Mouse (Mus musculus) kidney, postnatal 4 days (tissue): Measurements from ENCODE around the gene AC140267.1.
A peak's percentile ranks its signal among the peaks of the same experiment; 100 is the strongest.

ENCODE experiments used
- DNase-seq, 2 experiments: peaks; one replicate each; pipeline ENCODE4 v3.0.0; 2021; ENCODE audit warnings: mixed read lengths in 2 of 2

AC140267.1 gene

DNA sequence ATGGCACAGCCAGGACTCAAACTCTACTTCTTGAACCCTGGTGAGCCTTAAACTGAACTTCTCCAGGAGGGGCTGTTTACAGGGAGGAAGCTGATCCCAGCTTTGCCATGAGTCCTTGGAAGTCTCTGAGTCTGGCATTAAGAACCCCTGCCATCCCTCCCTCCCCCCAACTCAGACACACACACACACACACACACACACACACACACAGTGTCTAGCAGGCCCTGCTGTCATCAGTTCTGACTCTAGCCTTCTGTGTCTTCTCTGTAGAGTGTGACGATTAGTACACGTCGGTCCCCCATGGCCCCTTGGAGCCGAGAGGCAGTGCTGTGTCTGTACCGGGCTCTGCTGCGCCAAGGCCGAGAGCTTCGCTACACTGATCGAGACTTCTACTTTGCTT, at the start of gene AC140267.1:
AC140267.1 (plus strand) TSS at position 301 of the 400 bp plus-strand sequence.
- DNase-seq: no peak

DNA sequence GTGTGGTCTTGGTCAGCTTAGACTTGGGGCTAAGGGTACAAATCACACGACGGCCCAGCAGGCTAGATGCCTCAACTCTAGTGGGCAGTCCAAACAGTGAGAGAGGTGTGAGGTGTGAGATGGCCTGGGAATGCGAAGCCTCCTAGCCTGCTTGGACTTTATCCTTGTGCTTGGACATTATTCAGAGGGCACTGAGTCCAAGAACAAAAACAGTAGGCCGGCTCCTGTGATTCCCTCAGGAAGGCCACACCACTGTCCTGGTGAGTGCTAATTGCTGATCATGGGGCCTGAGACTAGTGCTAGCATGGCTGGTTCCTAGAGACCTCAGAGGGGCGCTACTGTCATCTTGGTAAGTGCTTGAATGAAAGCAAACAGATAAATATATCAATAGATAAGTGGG, 46.7 kb upstream of the AC140267.1 start:
- peak in 1 of 2 experiments; percentile 36 for DNase-seq

DNA sequence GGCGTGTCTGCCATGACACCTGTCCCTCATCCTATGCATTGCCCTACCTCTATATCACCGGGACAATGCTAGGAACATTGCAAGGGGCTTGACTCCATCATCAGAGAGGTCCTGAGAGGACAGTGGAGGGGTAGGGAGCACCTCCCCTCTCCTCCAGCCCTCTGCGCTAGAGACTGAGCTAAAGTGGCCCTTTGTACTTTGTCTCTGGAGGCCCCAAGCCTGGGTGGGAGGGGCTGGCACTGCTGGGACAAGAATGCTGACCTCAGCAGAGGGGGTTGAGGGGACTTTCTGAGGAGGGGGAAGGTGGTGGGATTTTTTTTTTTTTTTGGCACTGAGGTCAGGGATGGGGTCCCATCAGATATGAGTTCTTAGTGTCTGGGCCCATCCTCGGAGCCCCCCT, 45.6 kb upstream of the AC140267.1 start:
- peak; percentile 47 to 73 for DNase-seq

DNA sequence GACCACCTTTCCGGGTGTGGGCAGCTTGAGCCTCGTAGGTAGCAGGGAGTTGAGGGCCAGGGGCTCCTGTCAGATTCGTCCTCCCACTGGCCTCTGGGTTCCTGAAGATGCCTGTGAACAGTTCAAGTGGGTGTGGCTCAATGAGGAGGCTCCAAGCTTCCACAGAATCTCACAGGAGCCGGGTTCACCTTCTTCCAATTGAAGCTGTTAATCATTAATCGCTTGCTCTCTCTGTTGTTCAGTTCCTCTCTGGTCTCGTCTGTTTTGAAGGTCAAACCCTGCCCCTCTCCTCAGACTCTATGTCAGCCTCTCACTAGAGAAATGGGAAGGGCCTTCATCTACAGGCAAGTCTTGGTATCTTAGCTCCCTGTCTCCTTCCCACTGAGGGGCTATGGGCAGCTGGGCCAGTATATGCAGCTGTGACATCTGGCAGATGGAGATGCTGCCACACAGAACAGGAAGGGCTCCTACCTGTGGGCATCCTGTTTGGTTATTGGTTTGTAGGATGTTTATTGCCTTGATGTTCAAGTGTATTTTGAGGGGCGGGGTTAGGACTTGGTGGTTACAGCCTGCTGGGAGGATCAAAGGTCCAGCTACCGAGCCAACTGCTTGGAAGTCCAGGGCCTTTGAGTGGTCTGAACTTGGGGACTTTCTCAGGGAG, 43.9 kb upstream of the AC140267.1 start:
- peak in 1 of 2 experiments; percentile 37 for DNase-seq

DNA sequence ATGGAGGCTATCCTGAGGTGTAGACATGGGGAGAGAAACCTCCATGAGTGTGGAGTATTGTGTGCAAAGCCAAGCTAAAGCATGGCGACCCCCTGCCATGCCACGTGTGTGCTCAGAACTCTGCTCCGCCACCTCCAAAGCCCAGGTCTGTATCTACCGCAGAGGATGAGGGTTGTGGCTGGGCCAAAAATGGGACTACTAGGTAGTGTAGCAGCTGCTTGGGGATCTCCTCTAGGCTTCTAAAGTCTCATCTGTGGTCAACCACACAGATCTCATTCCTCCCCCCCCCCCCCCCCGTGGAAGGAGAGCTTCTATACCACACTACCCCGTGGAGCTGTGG, 43.4 kb upstream of the AC140267.1 start:
- no peak for DNase-seq

DNA sequence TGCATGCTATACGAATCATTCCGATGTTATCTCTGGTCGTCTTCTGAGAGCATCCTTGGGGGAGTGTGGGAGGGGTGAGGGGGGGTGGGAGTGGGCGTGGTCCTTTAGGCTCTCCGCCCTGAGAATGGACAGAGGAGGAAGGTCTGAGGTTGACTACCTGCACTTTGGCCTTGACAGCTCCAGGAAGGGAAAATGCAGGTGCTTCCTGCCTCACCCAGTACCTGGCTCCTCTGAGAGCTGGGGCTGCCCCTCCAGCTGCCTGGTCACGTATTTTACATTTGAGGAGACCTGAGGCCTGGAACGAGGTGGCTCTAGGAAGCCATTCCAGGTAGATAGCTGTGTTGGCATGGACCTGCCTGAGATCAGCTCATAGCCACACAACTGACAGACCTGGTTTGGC, 42.8 kb upstream of the AC140267.1 start:
- DNase-seq: no peak

DNA sequence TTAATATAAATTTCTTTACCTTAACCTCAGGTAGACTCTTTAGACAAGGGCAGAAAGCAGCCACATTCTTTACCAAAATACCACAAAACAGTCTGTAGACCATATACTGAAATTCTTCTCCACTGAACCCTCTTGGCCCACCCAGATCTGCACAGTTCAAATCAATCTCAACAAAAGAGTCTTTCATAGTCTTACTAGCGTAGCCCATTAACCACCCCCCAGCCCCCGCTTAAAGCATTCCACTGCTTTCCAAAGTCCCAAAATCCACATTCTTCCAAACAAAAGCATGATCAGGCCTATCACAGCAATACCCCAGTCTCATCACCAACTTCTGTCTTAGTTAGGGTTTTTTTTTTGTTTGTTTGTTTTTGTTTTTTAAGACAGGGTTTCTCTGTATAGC, 36.1 kb upstream of the AC140267.1 start:
- DNase-seq: no peak

DNA sequence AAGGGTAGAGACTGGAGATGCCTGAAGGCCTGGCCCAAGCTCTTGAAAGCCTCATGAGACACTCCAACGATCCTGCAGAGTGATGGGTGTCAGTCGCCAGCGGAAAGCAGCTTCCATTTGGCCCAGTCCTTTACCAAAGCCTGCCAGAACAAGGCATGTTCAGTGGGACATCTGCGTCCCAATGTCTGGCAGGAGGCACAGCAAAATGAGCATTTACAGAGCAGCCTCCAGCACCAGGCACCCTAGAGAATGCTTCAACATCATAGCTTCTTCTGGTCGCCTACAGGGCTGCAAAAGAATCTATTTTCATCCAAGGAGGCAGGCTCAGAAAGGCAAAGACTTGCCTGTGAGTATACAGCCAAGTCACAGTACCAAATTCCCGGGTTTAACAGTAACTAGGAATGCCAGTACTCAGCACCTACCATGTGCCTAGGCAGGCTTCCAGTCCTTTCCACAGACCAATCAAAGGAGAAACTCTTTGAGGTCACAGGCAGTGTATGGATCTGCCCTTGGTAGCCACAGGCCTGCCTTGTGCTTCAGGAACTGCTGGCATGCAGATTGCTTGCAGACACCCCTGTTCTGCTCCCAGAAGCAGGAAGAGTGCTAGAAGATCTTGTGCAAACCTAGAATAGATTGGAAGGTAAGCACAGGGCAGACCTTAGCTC, 33.4 kb upstream of the AC140267.1 start:
- DNase-seq: no peak

DNA sequence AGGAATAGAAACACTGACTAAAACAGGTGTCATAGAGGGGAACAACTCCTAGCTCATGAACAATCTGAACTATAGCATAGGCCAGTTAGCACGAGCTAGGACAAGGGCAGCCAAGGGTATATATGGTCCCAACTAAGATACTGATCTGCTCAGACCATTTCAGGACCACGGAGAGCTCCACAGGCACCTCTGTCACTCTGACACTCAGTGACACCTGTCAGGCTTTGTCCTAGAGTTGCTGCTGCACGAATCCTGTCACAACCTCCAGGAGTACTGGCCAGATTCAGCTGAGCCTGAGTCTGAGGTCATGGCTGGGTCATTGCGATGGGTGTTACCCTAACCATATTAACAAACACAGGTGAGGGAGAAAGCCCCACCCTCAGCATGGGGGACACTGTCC, 32.2 kb upstream of the AC140267.1 start:
- DNase-seq: peak; percentile 70

DNA sequence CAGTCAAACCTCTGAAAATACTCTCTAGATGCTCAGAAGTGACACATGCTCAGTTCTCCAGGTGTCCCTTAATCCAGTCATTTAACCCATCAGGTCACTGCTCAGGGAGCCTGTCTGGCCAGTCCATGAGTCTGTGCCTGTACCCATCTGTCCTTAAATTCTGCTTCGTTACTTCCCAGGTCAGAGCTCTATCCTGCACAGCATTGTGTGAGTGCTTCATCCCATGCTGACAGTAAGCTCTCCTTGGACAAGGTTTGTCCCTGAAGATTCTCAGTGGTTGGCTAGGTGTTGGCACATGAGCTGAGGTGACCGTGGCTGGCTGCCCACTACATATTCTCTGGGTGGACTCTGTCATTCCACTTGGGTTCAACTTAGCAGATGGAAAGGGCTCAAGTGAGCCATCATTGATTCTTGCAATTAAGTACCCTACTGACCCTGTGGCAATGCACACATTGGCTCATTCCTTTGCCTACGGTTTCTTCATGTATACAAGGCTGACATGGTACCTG, 29.5 kb upstream of the AC140267.1 start:
- DNase-seq: no peak

DNA sequence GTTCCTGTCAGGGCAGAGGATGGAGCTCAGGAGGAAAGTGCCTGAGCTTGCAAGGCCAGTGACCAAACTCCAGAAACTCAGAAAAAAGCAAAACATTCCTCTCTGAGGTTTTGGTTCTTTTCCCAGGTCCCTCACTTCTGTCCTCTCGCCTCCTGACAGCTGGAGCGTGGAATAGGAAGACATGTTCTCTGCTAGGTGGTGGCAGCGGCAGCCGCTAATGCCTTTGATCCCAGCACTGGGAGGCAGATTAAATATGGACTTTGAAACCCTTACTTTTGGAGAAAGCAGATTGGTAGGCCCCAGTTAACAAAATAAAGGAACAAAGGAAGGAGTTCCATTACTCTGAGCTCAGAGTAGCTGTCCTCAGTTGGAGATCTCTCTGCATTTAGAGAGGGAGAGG, 27.2 kb upstream of the AC140267.1 start:
- peak in 1 of 2 experiments; percentile 45 for DNase-seq

DNA sequence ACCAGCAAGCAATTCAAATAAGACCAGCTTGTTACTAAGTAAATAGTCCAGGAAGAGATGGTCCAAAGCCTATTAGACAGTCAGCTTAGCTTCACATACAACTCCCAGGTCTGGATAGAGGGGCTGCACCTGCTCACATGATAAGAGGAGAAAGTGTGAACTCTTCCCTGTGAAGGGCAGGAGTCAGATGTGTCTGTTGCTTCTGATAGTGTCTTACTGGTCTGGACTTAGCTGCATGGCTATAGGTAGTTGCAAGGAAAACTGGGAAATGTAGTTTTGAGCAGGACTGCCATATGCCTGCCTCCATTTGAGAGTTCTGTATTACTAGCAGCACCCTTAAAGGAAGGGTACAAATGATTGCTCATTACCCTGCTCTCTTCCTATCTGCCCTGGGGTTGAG, 21.9 kb upstream of the AC140267.1 start:
- no peak for DNase-seq

DNA sequence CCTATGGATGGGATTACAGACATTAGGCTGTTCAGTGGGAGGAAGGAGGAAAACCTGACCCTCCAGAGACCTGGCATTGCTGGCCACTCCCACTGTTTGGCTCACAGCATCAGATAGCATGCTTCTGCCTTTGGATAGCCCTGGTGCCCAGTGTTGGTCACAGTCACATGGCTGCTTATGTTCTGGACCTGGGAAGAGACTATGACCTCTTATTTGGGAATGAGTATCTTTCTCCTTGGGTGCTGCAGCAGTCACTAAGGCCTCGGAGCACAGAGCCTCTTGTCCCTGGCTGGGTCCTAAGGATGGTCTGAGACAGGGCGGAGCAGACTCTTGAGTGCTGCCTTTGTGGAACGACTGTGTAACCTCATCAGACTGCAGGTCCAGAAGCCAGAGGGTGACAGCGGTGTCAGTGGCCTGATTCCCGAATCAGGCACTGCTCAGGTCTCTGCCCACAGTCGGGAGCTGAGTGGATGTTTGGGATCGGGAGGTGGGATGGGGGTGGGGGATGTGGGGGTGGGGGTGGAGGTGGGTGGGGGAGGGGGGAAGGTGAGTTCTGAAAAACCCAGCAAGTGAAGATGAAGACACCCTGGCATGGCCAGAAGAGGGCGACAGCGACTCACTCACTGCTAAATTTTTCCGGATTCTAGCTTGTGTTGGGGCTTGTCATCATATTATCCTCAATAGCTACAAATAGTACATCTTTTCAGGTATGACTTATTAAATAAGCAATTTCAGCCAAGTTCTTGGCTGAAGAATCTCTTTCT, 19.7 kb upstream of the AC140267.1 start:
- DNase-seq: peak; percentile 58

DNA sequence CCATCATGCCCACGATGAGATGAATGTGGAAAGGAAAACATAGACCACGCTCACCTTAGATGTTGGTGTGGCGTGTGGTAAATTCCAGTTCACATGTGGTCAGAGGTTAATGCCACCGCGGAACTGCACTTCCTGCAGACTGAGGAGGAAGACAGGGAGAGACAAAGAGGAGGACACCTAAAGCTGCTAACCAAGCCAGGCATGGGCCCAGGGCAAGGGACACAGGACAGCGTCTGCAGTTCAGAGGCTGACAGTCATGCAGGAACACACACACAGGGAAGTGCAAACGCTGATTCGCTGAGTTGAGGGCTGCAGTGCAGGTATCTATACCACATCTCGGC, 19.2 kb upstream of the AC140267.1 start:
- no peak for DNase-seq

DNA sequence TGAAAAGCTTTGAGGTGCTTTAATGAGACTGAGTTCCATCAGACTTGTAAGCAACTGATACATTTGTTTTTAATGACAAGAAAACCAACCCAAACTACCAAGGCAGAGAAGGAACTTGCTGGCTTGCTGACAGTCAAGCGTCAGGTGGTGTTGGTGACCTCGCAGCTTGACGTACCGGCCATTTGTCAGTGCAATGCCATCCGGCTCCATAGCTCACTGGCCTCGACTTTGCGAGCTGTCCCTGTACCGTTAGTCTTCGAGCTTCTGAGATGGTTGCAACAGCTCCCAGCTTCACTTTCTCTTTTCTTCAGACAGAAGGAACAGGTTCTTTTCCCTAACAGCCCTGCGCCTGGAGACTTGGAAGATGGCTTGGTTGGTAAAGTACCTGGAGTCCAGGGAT, 18.2 kb upstream of the AC140267.1 start:
- no peak for DNase-seq

DNA sequence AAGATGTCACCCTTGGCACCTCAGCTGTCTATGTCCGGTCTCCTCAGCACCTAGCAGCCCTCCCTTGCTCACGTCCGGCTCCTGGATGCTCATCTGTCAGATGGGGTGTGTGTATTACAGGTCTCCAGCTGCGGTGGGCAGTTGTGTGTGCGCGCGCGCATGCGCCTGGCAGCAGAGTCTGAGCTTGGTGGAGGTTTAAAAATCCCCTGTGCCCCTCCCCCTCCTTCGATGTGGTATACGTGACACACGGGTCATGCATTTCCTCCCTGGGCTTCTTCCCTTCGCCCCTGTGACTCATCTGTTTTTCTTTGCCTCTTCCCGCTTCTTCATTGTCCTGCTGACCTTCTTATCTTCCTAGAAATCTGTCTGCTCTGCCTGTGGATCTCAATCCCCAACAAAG, 16.4 kb upstream of the AC140267.1 start:
- DNase-seq: peak in 1 of 2 experiments; percentile 27

DNA sequence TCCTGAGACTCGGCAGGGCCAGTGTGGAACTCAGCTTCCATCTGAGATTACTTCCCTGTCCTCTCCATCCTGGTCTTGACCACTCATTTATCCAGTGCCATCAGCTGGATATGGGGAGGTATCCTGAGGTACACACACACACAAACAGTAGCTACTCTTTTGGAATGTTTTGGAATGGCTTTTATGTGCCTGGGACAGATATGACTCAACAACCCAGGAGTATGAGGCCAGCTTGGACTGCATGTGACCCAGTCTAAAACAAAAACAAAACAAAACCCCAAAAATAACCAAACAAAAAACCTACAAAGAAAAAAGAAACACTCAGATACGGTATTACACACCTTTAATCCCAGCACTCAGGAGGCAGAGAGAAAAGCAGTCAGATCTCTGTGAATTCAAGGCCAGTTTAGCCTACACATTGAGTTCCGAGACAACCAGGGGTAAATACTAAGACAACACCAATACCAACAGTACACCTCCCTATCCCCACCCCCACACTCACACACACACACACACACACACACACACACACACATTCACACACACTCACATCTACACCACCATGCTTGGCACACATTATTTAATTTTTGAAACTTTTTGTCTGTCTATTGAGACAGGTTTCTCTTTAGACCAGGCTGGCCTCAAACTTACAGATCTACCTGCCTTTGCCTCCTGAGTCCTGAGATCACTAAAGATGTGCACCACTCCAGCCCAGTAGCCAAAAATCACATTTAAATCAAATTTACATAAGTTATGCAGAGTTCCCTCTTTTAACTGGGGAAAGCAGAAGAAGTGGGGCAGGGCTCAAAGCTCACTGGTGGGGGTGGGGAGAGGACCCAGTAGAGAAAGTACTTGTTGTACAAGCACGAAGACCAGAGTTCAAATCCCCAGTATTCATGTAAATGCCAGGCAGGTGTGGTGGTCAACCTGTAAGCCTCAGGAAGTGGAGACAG, 15.7 kb upstream of the AC140267.1 start:
- no peak for DNase-seq

DNA sequence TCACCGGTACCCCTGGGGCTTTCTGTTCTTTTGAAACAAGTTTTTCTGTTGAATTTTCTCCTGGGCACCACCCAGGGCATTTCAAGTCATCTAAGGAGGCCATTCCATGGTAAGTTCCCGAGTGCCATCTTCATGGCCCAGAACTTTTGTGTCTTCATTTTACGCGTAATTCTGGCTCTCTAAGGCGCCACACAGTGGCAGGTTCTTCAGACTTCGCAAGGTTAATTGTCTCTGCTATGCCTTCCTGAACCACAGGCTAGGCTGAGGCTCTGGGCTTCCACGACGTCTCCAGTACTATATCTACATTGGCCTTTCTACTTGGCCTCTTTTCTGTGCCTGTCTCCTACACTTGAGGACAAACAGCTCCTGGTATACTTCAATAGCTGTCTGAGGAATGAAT, 14.6 kb upstream of the AC140267.1 start:
- DNase-seq: no peak

DNA sequence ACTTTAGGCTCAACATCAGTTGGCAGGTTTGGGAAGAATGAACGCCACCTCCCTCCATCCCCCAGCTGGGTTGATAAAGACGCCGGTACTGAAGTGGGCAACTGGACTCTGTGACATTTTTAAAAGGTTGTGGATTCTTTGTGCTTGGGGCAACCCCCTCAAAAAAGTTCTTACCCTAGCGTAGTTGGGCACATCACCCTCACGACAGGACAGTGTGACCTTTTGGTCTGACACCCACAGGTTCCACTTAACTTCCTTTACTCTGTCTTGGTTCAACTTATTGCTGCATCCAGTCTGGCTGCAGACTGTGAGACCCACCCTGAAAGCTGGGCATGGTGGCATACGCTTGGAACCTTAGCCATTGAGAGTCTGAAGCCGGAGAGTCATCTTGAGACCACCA, 11.9 kb upstream of the AC140267.1 start:
- no peak for DNase-seq

DNA sequence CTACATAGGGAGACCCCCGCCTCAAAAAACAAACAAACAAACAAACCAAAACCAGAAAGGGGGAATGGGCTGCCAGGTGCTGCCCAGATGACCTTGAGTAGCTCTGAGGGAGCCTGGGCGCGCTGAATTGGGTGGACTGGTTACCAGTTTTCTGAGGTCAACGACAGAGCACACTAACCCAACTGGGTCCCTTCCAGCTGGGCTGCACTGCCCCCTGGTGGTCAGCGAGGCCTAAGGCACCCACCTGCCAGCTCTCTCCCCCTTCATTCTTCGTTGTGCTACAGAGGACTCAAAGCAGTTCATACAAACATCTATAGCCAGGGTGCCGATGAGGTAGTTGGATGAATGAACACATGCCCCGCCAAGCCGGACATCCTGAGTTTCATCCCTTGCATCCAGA, 10.4 kb upstream of the AC140267.1 start:
- peak; percentile 88 to 89 for DNase-seq

DNA sequence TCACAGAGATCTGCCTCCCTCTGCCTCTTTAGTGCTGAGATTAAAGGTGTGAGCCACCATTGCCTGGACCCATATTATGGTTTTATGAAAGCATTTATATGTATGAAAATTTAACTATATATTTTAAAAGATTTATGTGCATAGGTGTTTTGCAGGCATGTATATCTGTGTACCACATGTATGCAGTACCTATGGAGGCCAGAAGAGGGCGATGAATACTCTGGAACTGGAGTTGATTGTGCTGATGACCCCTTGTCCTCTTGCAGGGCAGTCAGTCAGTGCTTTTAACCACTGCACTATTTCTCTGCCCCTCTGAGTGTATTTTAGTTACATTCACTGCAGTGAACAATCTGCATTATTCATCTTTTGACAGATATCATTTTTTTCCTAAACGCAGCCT, 9.8 kb upstream of the AC140267.1 start:
- DNase-seq: peak; percentile 79 to 81

DNA sequence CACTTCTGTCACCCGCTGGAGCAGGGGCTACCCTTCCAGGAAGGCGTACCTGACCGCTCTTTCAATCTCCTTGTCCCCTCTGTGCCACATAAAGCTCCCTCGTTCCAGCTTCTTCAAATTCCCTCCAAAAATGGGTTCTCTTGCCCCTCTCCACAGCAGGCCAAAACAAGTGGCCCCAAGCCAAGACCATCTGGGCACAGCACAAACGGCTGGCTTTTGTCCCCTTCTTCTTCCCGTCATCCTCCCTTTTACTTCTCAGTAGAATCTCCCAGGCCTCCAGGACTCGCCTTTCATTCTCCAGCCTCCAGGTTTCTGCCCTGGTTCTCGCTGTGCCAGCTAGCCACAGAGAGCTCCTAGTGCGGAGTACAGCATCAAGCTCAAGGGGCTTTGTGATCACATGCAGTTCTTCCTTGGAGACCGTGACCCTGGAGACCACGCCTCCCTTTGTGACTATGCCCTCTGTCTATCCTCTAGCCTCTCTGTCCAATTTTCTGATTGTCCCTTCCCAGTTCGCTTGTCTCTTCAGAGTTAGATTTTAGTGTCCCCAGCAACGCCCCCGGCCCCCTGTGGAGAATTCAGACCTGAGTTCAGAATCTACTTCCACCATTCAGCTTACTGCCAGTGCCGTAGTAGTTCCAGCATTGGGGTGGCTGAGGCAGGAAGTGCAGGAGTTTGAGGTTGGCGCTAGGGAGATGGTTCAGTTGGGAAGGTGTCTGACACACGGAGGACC, 7.4 kb upstream of the AC140267.1 start:
- DNase-seq: no peak
